Mouse (Mus musculus) brown adipose tissue, adult 24 weeks (tissue): Measurements from ENCODE around the gene Abcb5. TPM values are rescaled to one million over a fixed set of nuclear protein-coding genes. Genes with fewer than 3 reads are reported as not detected.
"Not testable (repeated sequence)": the region's sequence is repeated elsewhere in the genome, so short reads cannot be mapped to it uniquely, and the experiment has no call there.

Source experiments
- H3K27ac ChIP-seq: fragments of 200-500 bp; replicated peaks from 2 replicates; pipeline ENCODE4 v1.5.1; 2012; ENCODE audit warnings: low read depth, mild to moderate bottlenecking, low read length
- H3K4me1 ChIP-seq: fragments of 200-500 bp; 2 replicates; pipeline ENCODE4 v1.6.1; 2012; ENCODE audit warnings: low read length, mixed read lengths; ENCODE audit not compliant: control insufficient read depth, insufficient read depth, insufficient read length
- H3K4me3 ChIP-seq: fragments of 200-500 bp; 2 replicates; pipeline ENCODE4 v1.5.1; 2012; ENCODE audit warnings: low read depth, mild to moderate bottlenecking, low read length, moderate library complexity; ENCODE audit not compliant: insufficient read depth
- polyA plus RNA-seq: library from polyadenylated mRNA; stranded (reverse); fragments of >200 nt; gene quantifications from 2 replicates; pipeline ENCODE4 v1.2.4, GENCODE M21; 2012; ENCODE audit not compliant: missing spikeins, insufficient read depth, insufficient read length

The Abcb5 gene
- polyA plus RNA-seq: not detected in 2 replicates

DNA sequence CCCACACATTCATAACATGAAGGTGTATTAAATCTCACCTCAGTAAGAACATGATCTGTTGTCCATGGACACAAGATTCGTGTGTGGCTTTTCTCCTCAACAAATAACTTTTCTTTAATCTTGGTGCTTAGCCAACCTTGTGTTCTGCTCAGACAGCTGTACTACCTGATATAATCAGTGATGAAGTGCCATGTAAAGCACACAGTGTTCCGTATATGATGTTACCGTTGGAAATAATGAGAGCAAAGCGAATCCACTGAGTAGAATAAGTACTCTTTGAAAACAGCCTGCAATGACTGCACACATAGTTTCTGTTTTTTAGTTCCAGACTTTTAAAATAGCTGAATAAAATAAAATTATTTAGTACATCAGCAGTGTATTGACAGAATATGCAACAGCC, at the start of gene Abcb5:
TSS of gene Abcb5 (minus strand) at position 101 of the 400 bp plus-strand sequence.
- Histone ChIP-seq H3K4me3 (no peak within 1 kb of the TSS), H3K27ac (no peak within 1 kb of the TSS), H3K4me1 (no peaks in the 10 kb centered on the region)

DNA sequence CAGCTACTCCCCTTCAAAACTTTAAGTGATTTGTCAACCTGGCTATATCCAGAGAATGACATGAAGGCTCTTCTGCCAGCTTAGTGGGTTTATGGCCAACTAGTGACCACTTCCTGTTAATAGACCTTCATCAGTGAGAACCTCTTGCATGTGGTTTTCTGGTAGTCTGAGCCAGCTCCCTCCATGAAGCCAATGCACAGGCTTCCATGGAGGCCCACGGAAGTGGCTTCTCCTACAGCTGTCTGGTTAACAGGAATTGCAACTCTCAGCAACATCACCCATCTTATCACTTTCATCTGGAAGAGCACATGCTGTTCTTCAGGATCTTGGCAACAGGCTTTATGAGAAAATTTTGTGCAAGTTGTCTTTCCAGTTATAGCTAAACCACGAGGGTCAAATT, 33.0 kb upstream of the Abcb5 start:
- H3K4me1 ChIP-seq: no peaks in the 10 kb centered on the region
- H3K4me3 ChIP-seq: no peak overlapping the region
- H3K27ac ChIP-seq: no peak overlapping the region

DNA sequence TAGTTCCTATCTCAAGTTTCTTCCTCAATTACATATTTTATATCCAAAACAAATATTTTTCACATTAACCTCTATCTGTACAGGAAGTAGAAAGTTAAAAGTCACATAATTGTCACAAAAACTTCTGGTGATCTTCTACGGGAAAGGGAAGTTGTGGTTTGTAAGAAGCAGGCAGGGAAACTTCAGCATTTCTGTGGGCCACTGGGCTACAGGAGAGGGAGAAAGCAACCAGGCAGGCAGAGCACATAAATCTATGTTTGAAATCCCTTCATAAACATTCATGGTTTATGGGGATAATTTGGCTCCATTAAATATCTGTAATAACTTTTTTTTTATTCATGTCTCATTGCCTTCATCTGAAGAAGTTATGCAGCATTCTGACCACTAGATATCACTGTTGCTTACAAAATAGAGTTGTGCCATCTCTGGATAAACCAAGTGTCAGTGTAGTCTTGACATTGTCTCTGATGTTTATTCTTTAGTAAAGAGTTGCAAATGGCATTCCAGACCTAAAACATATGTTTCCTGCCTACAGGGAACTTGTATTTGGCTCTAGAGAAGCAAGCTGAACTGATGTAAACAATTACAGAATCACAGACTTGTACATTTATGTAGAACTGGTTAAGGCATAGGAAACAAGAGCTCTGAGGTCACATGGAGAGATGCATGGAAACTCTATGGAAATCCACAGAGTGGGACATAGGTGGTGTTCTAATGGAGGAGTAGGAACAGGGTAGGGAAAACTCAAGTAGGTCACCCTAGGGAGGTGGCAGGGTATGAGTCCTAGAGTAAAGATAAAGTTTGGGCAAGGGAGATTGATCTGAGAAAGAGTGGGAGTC, 28.3 kb upstream of the Abcb5 start:
- H3K27ac ChIP-seq: no peak overlapping the region

DNA sequence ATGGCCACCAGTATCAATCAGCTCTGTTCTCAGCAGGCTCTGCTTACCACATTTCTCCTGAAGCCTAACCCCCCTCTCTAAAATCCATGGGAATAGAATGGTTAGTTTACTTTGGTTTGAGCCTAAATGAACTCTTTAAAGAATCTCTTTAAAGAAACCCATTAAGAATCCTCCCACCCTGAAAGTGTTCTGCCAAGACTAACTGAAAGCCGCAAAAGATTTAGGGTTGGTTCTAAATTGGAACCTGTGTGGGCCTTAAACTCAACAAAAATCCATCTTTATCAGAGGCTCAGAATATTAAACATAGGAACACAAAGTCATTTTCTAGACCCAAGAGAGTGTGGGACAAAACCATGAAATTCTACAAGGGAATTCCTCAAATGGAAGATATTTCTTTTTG, 18.6 kb upstream of the Abcb5 start:
- Histone ChIP-seq H3K4me1 (no peaks in the 10 kb centered on the region), H3K4me3 (no peak overlapping the region), H3K27ac (no peak overlapping the region)

More for the DNA sequence above, 28.3 kb upstream of the Abcb5 start:
- no peaks in the 10 kb centered on the region for H3K4me1 ChIP-seq
- H3K4me3 ChIP-seq: no peak overlapping the region

DNA sequence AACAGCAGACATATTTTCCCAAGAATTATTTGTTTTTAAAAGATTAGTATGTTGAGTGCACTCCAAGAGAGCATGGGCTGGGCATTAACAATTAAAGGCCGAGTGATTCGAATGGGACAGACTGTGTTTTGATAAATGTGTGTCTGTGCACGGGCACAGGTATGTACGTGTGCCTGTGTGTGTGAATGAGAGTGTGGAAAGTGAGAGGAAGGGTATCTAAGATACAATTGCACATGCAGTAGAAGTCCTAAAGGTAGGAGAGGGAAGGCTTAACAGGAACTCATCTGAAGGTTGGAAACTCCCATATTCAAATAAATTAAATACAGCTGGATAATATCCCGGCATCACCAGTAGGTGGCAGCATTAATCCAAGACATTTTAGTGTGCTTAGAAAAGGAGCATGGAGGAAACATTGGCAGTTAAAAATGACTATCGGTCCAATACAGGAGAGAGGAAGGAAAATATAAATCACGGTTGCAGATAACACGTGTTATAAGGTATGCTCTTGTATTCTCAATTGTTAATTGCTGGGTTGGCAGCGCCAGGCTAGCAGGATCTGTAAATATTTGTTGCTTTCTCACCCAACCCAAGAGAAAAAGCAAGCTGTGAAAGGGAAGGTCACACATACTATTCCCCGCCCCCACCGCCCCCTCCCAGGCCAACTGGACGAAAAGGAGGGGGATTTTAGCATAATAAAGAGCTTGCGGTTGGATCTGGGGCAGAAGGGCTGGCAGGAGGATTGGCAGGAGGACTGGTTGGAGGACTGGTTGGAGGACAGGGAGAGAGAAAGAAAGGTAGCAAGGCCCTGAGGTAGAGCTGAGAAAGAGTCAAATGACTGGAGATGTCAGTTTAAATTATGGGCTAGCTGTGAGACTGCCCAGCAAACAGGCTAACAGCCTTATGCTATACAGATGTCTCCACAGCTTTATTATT, 35.6 kb downstream of the Abcb5 start:
- Histone ChIP-seq H3K4me1 (no peaks in the 10 kb centered on the region), H3K27ac (no peak overlapping the region), H3K4me3 (no peak overlapping the region)

DNA sequence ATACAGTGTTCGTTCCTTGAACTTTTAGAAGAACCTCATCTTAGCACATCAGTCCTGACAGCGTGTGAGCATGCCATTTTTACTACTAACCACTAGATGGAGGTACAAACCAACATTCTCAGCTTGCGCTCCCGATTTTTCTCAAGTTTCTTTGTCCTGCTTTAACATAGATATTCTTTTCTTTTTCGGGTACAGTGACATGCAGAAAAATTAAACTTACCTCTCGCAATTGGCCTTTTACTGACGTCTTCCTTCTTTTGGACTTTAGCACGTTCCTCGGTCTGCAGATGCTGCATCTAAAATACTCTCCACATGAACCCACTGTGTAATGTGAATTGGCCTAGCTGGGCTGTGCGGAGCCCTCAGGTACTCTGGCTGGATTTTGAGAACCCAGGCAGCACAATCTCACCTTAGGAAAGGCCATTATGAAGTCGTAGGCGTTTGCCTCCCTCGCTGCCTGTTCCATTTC, 39.4 kb downstream of the Abcb5 start:
- Histone ChIP-seq H3K4me3 (no peak overlapping the region), H3K27ac (no peak overlapping the region), H3K4me1 (no peaks in the 10 kb centered on the region)

DNA sequence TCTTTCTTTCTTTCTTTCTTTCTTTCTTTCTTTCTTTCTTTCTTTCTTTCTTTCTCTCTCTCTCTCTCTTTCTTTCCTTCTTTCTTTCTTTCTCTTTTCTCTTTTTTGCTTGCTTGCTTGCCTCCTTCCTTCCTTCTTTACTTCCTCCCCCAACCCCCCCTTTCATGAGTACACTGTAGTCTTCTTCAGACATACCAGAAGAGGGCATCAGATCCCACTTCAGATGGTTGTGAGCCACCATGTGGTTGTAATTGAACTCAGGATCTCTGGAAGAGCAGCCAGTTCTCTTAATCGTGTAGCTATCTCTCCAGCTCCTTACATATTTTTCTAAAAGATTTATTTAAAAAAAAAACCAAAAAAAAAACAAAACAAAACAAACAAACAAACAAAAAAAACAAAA, 42.3 kb downstream of the Abcb5 start:
- not testable (repeated sequence) for H3K4me3 ChIP-seq, H3K27ac ChIP-seq, H3K4me1 ChIP-seq

DNA sequence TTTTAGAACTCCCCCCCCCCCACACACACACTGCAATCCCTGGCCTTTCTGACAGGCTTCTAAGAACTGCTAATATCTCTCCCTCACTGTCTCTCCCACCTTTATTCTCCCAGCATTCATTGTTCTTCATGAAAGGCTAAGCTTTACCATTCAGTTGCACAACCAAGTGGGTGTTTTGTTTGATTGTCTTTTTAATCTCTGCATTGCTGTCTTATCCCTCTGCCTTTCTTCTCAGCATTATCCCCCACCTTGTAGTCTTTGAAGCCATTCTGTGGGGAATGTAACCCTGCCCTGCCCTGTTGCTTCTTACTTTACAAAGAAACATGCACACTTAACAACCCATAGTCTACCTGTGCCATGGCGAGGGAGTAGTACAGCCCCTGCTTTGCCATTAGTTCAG, 48.5 kb downstream of the Abcb5 start:
- Histone ChIP-seq H3K4me1 (no peaks in the 10 kb centered on the region), H3K4me3 (no peak overlapping the region), H3K27ac (no peak overlapping the region)

DNA sequence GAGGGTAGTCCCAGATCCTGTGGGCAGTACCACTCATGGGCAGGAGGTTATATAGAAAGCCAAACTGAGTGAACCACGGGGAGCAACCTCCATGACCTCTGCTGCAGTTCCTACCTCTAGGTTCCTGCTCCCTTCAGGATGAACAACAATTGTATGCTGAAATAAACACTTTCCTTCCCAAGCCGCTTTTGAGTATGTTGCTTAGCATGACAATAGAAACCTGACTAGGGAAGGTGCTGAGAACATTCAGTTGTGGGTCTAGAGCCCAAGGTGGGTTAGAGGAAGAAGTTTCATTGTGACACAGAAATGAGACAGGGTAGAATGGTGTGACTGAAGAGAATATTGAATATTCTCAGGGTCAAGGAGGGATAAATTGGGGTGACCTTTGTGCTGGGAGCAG, 55.9 kb downstream of the Abcb5 start:
- Histone ChIP-seq H3K4me3 (no peak overlapping the region), H3K27ac (no peak overlapping the region), H3K4me1 (no peaks in the 10 kb centered on the region)

DNA sequence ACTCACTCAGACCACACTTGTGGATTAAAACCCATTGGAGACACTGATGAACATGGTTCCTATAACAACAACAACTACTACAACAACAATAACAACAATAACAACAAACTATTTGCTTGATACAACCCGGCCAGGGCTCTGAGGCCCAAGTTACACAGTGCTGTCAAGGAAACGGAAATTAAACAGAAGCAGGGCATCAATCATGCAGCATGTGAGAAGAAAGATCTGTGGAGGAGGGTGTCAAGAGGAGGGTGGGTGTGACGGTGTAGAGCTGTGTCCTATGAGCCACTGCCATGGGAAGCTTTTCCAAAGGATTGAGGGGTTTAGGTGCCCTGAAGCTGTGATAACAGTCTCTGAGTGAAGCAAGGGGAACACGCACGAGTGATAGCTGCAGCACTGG, 64.0 kb downstream of the Abcb5 start:
- no peak overlapping the region for H3K4me3 ChIP-seq

DNA sequence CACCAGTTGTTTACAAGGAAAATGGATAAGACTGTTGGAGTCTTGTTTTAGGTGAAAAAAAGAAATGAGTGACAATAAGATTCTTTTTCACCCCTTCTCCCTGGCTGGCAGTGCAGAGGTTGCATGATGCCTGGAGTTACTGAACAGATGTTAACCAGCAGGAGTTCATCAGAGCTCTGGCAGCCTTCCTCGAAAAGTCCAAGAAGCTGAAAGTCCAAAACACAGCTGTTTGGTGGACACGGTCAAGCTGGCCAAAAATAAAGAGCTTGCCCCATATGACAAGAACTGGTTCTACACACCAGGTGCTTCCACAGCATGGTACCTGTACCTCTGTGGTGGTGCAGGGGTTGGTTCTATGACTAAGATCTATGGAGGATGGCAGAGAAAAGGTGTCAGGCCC, 78.3 kb downstream of the Abcb5 start:
- Histone ChIP-seq H3K27ac (no peak overlapping the region), H3K4me3 (no peak overlapping the region), H3K4me1 (no peaks in the 10 kb centered on the region)

More for the DNA sequence above, 64.0 kb downstream of the Abcb5 start:
- no peak overlapping the region for H3K27ac ChIP-seq
- H3K4me1 ChIP-seq: no peaks in the 10 kb centered on the region

DNA sequence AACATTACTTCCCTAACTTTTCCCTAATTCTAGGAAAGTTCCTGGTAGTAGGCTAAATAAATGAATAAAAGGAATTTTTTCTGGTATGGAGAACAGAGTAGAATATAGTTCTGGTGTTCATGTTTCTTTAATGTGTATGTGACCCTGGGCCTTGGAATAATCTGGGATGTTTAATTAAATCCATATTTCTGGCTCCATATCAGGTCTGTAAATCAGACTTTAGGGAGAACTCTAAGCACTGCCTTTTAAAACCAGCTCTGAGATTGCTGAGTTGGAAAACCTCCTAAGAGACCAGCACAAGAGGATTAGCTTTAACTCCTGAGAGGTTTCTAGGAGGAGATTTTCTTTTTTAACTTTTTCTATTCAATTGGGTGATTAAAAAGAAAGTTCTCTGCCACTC, 83.4 kb downstream of the Abcb5 start:
- Histone ChIP-seq H3K4me3 (no peak overlapping the region), H3K27ac (no peak overlapping the region), H3K4me1 (no peaks in the 10 kb centered on the region)

DNA sequence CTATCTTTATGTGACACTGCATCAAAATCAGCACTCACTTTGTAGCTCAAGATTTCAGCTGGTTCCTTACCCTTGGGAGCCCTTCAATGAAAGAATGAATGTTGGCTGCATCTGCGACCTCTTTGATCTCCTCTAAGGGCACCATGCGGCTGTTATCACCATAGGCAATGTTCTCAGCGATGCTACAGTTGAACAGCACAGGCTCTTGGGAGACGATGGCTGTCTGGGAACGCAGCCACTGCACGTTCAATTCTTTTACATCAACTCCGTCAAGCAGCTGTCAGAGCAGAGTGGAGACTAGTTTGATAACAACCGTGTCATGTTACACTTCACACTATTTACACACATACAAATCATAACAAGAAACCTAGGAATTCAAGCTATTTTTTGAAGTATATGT, 93.5 kb downstream of the Abcb5 start:
- Histone ChIP-seq H3K27ac (no peak overlapping the region), H3K4me3 (no peak overlapping the region)

DNA sequence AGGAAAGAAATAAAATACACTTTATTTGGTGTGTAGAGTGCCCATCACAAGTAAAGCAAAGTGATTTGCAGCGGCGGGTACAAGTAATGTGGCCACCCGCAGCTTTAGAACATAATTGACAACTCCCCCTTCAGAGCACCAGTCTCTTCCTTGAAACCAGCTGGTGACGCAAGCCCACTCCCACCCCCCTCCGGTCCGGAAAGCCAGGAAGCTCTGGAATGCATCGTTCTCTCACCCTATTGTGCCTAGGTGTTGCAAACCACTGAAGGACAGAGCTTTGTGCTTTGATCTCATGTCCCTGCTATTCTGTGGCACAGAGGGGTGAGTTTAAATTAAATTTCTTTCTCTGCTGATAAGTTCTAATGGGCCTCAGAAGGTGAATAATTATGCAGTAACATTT, 110.1 kb downstream of the Abcb5 start:
- Histone ChIP-seq H3K27ac (no peak overlapping the region), H3K4me3 (no peak overlapping the region)

More for the DNA sequence above, 93.5 kb downstream of the Abcb5 start:
- H3K4me1 ChIP-seq: no peaks in the 10 kb centered on the region

DNA sequence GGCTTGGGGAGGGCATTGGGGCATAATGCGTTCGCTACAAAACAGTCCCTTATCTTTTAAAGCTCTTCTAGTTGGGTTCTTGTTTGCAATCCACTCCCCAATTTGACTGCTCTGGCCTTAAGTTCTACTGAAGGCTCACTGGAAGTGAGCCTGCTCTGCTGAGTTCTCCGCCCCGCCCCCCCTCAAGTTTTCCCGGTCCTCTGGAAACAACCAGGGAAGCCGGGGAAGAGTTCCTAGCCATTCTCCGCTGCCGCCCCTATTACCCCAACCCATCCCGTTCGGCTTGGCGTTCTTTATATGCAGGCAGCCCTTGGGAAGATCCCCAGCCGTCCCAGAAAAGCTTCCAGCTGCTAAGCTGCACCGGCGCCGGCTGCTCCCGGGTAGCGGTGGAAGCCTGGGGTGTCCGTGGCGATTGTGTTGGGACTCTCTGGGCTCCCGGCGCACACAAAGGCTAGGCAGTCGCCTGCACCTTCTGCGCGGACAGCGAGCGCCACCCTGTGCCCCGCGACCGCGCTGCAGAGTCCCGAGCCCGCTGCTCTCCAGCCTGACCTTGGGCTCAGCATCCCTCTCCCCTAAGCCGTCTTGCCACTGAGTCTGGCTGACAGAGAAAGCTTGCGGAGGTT, 111.3 kb downstream of the Abcb5 start:
- no peak overlapping the region for H3K27ac ChIP-seq
- H3K4me1 ChIP-seq: no peaks in the 10 kb centered on the region
- H3K4me3 ChIP-seq: no peak overlapping the region

More for the DNA sequence above, 110.1 kb downstream of the Abcb5 start:
- no peaks in the 10 kb centered on the region for H3K4me1 ChIP-seq
